Mouse (Mus musculus) right cerebral cortex, adult 2 months (tissue): ENCODE data around the gene Dupd1.

Experiments used
- DNase-seq, 2 experiments: peaks; one replicate each; pipeline ENCODE4 v3.0.0; 2021 to 2022; ENCODE audit warnings: low spot score in 2 of 2

Dupd1 gene

GRCm38 (mm10) chr14:21722021-21722698, 7.8 kb upstream of the Dupd1 start:
- no peak for DNase-seq

GRCm38 (mm10) chr14:21720430-21721205, 6.2 kb upstream of the Dupd1 start:
- no peak for DNase-seq

GRCm38 (mm10) chr14:21719646-21720383, 5.4 kb upstream of the Dupd1 start:
- no peak for DNase-seq

GRCm38 (mm10) chr14:21711231-21711630, 3.1 kb downstream of the Dupd1 start:
- DNase-seq, result no peak

- DNase-seq, result no peak
Observed at GRCm38 (mm10) chr14:21709545-21709944, 4.8 kb downstream of the Dupd1 start.

GRCm38 (mm10) chr14:21706759-21707571, 7.4 kb downstream of the Dupd1 start:
- peak; percentile 32 to 54 for DNase-seq

GRCm38 (mm10) chr14:21705462-21705861, 8.9 kb downstream of the Dupd1 start:
- DNase-seq, result no peak

- no peak for DNase-seq
Observed at GRCm38 (mm10) chr14:21703255-21703654, 11.1 kb downstream of the Dupd1 start.

- DNase-seq, result no peak
Observed at GRCm38 (mm10) chr14:21702691-21703090, 11.7 kb downstream of the Dupd1 start.

- DNase-seq, result no peak
Observed at GRCm38 (mm10) chr14:21696186-21696830, 18.1 kb downstream of the Dupd1 start.

GRCm38 (mm10) chr14:21695020-21695419, 19.4 kb downstream of the Dupd1 start:
- no peak for DNase-seq

GRCm38 (mm10) chr14:21691070-21691469, 23.3 kb downstream of the Dupd1 start:
- no peak for DNase-seq

GRCm38 (mm10) chr14:21686376-21687279, 27.7 kb downstream of the Dupd1 start:
- DNase-seq, result no peak

GRCm38 (mm10) chr14:21685411-21686146, 28.8 kb downstream of the Dupd1 start:
- DNase-seq, result no peak

- DNase-seq, result no peak
Observed at GRCm38 (mm10) chr14:21683834-21684233, 30.5 kb downstream of the Dupd1 start.

- DNase-seq, result no peak
Observed at GRCm38 (mm10) chr14:21682681-21683129, 31.7 kb downstream of the Dupd1 start.

- no peak for DNase-seq
Observed at GRCm38 (mm10) chr14:21679631-21680201, 34.7 kb downstream of the Dupd1 start.

GRCm38 (mm10) chr14:21678509-21679285, 35.7 kb downstream of the Dupd1 start:
- no peak for DNase-seq
